ENCODE assay signal across 20 mouse cellular contexts in the genomic region with DNA sequence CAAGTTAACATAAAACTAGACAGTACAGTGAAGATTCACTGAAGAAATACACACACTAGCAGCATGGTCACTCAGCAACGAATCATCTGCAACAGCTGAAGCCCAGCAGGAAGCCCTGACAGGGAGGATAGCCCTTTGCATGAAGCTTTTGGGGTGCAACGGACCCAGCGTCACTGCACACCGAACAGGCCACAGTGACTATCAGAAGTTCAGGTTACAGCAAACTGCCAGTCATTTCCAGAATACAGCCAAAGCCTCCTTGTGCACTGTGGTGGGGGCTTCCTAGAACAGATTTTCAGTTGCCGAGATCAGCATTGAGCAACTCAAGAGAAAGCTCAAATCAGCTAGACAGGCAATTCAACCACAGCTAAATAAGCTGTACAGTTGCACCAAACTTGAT. TPM values are rescaled to one million over a fixed set of nuclear protein-coding genes. Genes with fewer than 3 reads are reported as not detected.
DNase-seq lines count a peak whose midpoint lies in the region; ATAC-seq lines count a peak whose summit lies in the region.
"Had no signal": no experiment of that assay in that cellular context is flagged by ENCODE, and none has a peak within 500 bp of the region (broad histone marks: within the 10 kb centered on the region; RNA-seq: fewer than 3 reads in every experiment).

No protein-coding gene starts in this region.

- no peak overlapping the region for H3K9ac ChIP-seq in embryonic facial prominence, embryonic 12.5 days
- H3K9ac ChIP-seq in kidney, embryonic 14.5 days (ENCODE audit: low read depth, low read length), result no peak overlapping the region
- H3K9ac ChIP-seq in midbrain, embryonic 11.5 days (ENCODE audit: low read length), result no peak overlapping the region
- H3K9ac ChIP-seq in midbrain, embryonic 13.5 days (replicated peaks), result no peak overlapping the region
- H3K9ac ChIP-seq: heart, embryonic 12.5 days; hindbrain, embryonic 12.5 days; liver, embryonic 14.5 days; neural tube, embryonic 15.5 days had no signal

- H3K9me3 ChIP-seq in embryonic facial prominence, embryonic 12.5 days, result no peaks in the 10 kb centered on the region
- no peaks in the 10 kb centered on the region for H3K9me3 ChIP-seq in embryonic facial prominence, embryonic 10.5 days
- H3K9me3 ChIP-seq in kidney, embryonic 14.5 days (ENCODE audit: control insufficient read depth, low read length), result no peaks in the 10 kb centered on the region
- H3K9me3 ChIP-seq in midbrain, embryonic 11.5 days (ENCODE audit: control insufficient read depth, low read length), result no peaks in the 10 kb centered on the region
- H3K9me3 ChIP-seq in midbrain, embryonic 13.5 days, result no peaks in the 10 kb centered on the region
- H3K9me3 ChIP-seq: heart, embryonic 12.5 days; hindbrain, embryonic 12.5 days; neural tube, embryonic 15.5 days had no signal

- H3K27me3 ChIP-seq in embryonic facial prominence, embryonic 12.5 days, result no peaks in the 10 kb centered on the region
- H3K27me3 ChIP-seq in embryonic facial prominence, embryonic 10.5 days (replicated peaks; ENCODE audit: low read depth, poor library complexity, severe bottlenecking), result no peaks in the 10 kb centered on the region
- H3K27me3 ChIP-seq in kidney, embryonic 14.5 days (ENCODE audit: control insufficient read depth, insufficient read depth, low read length), result no peaks in the 10 kb centered on the region
- no peaks in the 10 kb centered on the region for H3K27me3 ChIP-seq in midbrain, embryonic 11.5 days (ENCODE audit: control insufficient read depth, insufficient read depth, low read length)
- H3K27me3 ChIP-seq in midbrain, embryonic 13.5 days, result no peaks in the 10 kb centered on the region
- H3K27me3 ChIP-seq: heart, embryonic 12.5 days; hindbrain, embryonic 12.5 days; neural tube, embryonic 15.5 days had no signal

- no peak for DNase-seq in embryonic facial prominence, embryonic 10.5 days (ENCODE audit: low spot score)
- DNase-seq in kidney, adult 8-10 months, result no peak
- DNase-seq in midbrain, embryonic 11.5 days (ENCODE audit: low spot score, missing footprints), result peak; percentile 56
- DNase-seq in spleen, postnatal 10 days (ENCODE audit: low spot score in 2 of 2), result no peak
- DNase-seq: adrenal gland, postnatal 14 days; cerebellum, adult 9-10 months; heart, adult 18-20 months; heart, postnatal 10 days; lung, postnatal 4 days; thymus, postnatal 14 days had no signal

- no peaks in the 10 kb centered on the region for H3K36me3 ChIP-seq in embryonic facial prominence, embryonic 12.5 days
- H3K36me3 ChIP-seq in embryonic facial prominence, embryonic 10.5 days (replicated peaks), result no peaks in the 10 kb centered on the region
- H3K36me3 ChIP-seq in kidney, embryonic 14.5 days (ENCODE audit: control insufficient read depth, insufficient read depth, low read length), result no peaks in the 10 kb centered on the region
- no peaks in the 10 kb centered on the region for H3K36me3 ChIP-seq in midbrain, embryonic 11.5 days (ENCODE audit: control insufficient read depth, insufficient read depth, low read length)
- no peaks in the 10 kb centered on the region for H3K36me3 ChIP-seq in midbrain, embryonic 13.5 days
- H3K36me3 ChIP-seq: hindbrain, embryonic 12.5 days; neural tube, embryonic 15.5 days had no signal

- ATAC-seq in embryonic facial prominence, embryonic 12.5 days (ENCODE audit: insufficient number of reproducible peaks, insufficient read depth, low FRiP score, low TSS enrichment), result no peak
- ATAC-seq in kidney, embryonic 14.5 days (ENCODE audit: low FRiP score, low TSS enrichment), result no peak
- no peak for ATAC-seq in midbrain, embryonic 11.5 days (ENCODE audit: low FRiP score)
- no peak for ATAC-seq in midbrain, embryonic 13.5 days
- ATAC-seq in neutrophil, adult 5-6 weeks (ENCODE audit: extremely low read depth, insufficient number of reproducible peaks, low FRiP score, poor library complexity, severe bottlenecking), result 0 out of 2 replicates have a peak, but pooled peaks have one; percentile 11
- ATAC-seq: forebrain, embryonic 14.5 days had no signal

- H3K4me3 ChIP-seq in embryonic facial prominence, embryonic 12.5 days, result no peak overlapping the region
- no peak overlapping the region for H3K4me3 ChIP-seq in embryonic facial prominence, embryonic 10.5 days
- no peak overlapping the region for H3K4me3 ChIP-seq in kidney, embryonic 14.5 days (ENCODE audit: low read length)
- H3K4me3 ChIP-seq in midbrain, embryonic 11.5 days (ENCODE audit: low read depth, low read length), result no peak overlapping the region
- H3K4me3 ChIP-seq in midbrain, embryonic 13.5 days (replicated peaks), result no peak overlapping the region
- H3K4me3 ChIP-seq: heart, embryonic 12.5 days; hindbrain, embryonic 12.5 days; left cerebral cortex, adult 2 months; neural tube, embryonic 15.5 days had no signal

- H3K4me2 ChIP-seq in embryonic facial prominence, embryonic 12.5 days (replicated peaks), result no peak overlapping the region
- H3K4me2 ChIP-seq in kidney, embryonic 14.5 days (replicated peaks; ENCODE audit: low read depth, low read length), result no peak overlapping the region; the same call in 1 of the 2 replicates
- no peak overlapping the region for H3K4me2 ChIP-seq in midbrain, embryonic 11.5 days
- no peak overlapping the region for H3K4me2 ChIP-seq in midbrain, embryonic 13.5 days (replicated peaks)
- H3K4me2 ChIP-seq: heart, embryonic 12.5 days; hindbrain, embryonic 12.5 days had no signal

- H3K27ac ChIP-seq in embryonic facial prominence, embryonic 12.5 days, result 0 out of 2 replicates have a peak overlapping the region, but pooled peaks have one; percentile 30
- no peak overlapping the region for H3K27ac ChIP-seq in embryonic facial prominence, embryonic 10.5 days (replicated peaks)
- peak overlapping the region; percentile 88 for H3K27ac ChIP-seq in kidney, embryonic 14.5 days (ENCODE audit: low read depth, low read length)
- H3K27ac ChIP-seq in midbrain, embryonic 11.5 days (ENCODE audit: low read depth, low read length), result no peak overlapping the region
- no peak overlapping the region for H3K27ac ChIP-seq in midbrain, embryonic 13.5 days
- H3K27ac ChIP-seq: hindbrain, embryonic 12.5 days; left cerebral cortex, adult 2 months; liver, embryonic 14.5 days; neural tube, embryonic 15.5 days had no signal

- WGBS in embryonic facial prominence, embryonic 12.5 days, result 49% methylated on average over 5 of the region's 5 CpGs
- WGBS in embryonic facial prominence, embryonic 10.5 days, result 73% methylated on average over 5 of the region's 5 CpGs
- WGBS in kidney, embryonic 14.5 days, result 52% methylated on average over 5 of the region's 5 CpGs
- WGBS in midbrain, embryonic 11.5 days, result 79% methylated on average over 5 of the region's 5 CpGs
- 76% methylated on average over 5 of the region's 5 CpGs for WGBS in midbrain, embryonic 13.5 days

- peaks cover 23% of the 10 kb centered on the region; the same call in 1 of the 2 replicates for H3K4me1 ChIP-seq in embryonic facial prominence, embryonic 12.5 days
- peaks cover 28% of the 10 kb centered on the region for H3K4me1 ChIP-seq in embryonic facial prominence, embryonic 10.5 days
- H3K4me1 ChIP-seq in kidney, embryonic 14.5 days (ENCODE audit: control insufficient read depth, insufficient read depth, low read length), result peaks cover 20% of the 10 kb centered on the region; the same call in 1 of the 2 replicates
- H3K4me1 ChIP-seq in midbrain, embryonic 11.5 days (ENCODE audit: control insufficient read depth, insufficient read depth, low read length), result no peaks in the 10 kb centered on the region; the same call in 1 of the 2 replicates
- H3K4me1 ChIP-seq in midbrain, embryonic 13.5 days (replicated peaks), result peaks cover 8% of the 10 kb centered on the region; the same call in 1 of the 2 replicates

RNA-seq across cellular contexts. Expression of a gene that starts 54.3 kb away (rescaled TPM):
- polyA plus RNA-seq in embryonic facial prominence, embryonic 12.5 days (2016; fragmentation: Nextera tagmentation; extraction: Ambion mirVana), result 45.8 and 53.1 TPM in 2 replicates
- 35.0 and 37.0 TPM in 2 replicates for polyA plus RNA-seq in embryonic facial prominence, embryonic 10.5 days (2016; fragmentation: Nextera tagmentation; extraction: Ambion mirVana)
- polyA plus RNA-seq in kidney, embryonic 14.5 days (2014; fragmentation: Nextera tagmentation; extraction: Ambion mirVana), result 96.8 and 101 TPM in 2 replicates
- polyA plus RNA-seq in midbrain, embryonic 11.5 days (2014; fragmentation: Nextera tagmentation; extraction: Ambion mirVana), result 46.1 and 48.8 TPM in 2 replicates
- polyA plus RNA-seq in midbrain, embryonic 13.5 days (2015; fragmentation: Nextera tagmentation; extraction: Ambion mirVana), result 34.6 and 34.7 TPM in 2 replicates
- 401 and 405 TPM in 2 replicates for total RNA-seq in neutrophil, adult 5-6 weeks (2017)

RNA-seq across cellular contexts. Expression of a gene that starts 54.4 kb away (rescaled TPM):
- 13.9 and 15.6 TPM in 2 replicates for polyA plus RNA-seq in embryonic facial prominence, embryonic 12.5 days (2016; fragmentation: Nextera tagmentation; extraction: Ambion mirVana)
- polyA plus RNA-seq in embryonic facial prominence, embryonic 10.5 days (2016; fragmentation: Nextera tagmentation; extraction: Ambion mirVana), result 8.1 and 8.7 TPM in 2 replicates
- polyA plus RNA-seq in kidney, embryonic 14.5 days (2014; fragmentation: Nextera tagmentation; extraction: Ambion mirVana), result 17.8 and 18.5 TPM in 2 replicates
- 4.9 and 5.8 TPM in 2 replicates for polyA plus RNA-seq in midbrain, embryonic 11.5 days (2014; fragmentation: Nextera tagmentation; extraction: Ambion mirVana)
- 5.0 and 5.6 TPM in 2 replicates for polyA plus RNA-seq in midbrain, embryonic 13.5 days (2015; fragmentation: Nextera tagmentation; extraction: Ambion mirVana)
- 15.2 and 16.5 TPM in 2 replicates for total RNA-seq in neutrophil, adult 5-6 weeks (2017)

Comparison
In these comparisons a context has a peak if more than half of its experiments do, and no peak if none do; other contexts are left out.
1. H3K27ac ChIP-seq: peak in embryonic facial prominence, embryonic 12.5 days (single experiment) and kidney, embryonic 14.5 days (single experiment); none in embryonic facial prominence, embryonic 10.5 days (single experiment), midbrain, embryonic 11.5 days (single experiment) and midbrain, embryonic 13.5 days (single experiment).